27 mouse cellular contexts compared by ENCODE assay signal in the genomic region with DNA sequence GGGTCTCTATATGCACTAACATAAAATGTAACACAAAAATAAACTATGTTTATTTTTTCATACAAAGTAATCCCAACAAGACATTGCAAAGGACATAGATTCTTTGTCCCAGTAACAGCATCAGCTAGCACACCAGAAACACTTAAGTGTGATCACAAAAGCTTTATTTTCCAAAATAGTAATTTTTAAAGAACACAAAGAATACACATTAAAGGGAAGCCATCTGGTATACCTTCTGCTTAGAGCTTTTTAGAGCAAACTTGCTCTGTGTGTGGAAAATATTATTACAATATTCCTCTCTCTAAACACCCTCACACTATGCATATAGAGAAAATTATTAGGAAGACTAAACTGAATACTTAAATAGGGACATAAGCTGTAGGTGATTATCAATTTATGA.
"Had no signal": no experiment of that assay in that cellular context is flagged by ENCODE, and none has a peak within 500 bp of the region (broad histone marks: within the 10 kb centered on the region; RNA-seq: fewer than 3 reads in every experiment).

No protein-coding gene starts in this region.

- H3K4me1 ChIP-seq: heart, embryonic 10.5 days; heart, embryonic 12.5 days; hindbrain, embryonic 10.5 days; hindbrain, embryonic 12.5 days; intestine, embryonic 15.5 days; limb, embryonic 10.5 days; limb, embryonic 12.5 days; liver, embryonic 13.5 days had no signal

- H3K27ac ChIP-seq: gastrocnemius, adult 2 months; heart, embryonic 10.5 days; hindbrain, embryonic 10.5 days; hindbrain, embryonic 12.5 days; hindbrain, embryonic 14.5 days; intestine, embryonic 15.5 days; layer of hippocampus, adult 2 months; limb, embryonic 10.5 days; limb, embryonic 12.5 days; liver, embryonic 13.5 days had no signal

- H3K4me2 ChIP-seq: heart, embryonic 12.5 days; hindbrain, embryonic 12.5 days; hindbrain, embryonic 14.5 days; intestine, embryonic 15.5 days; limb, embryonic 12.5 days; liver, embryonic 11.5 days; liver, embryonic 13.5 days had no signal

- H3K27me3 ChIP-seq: heart, embryonic 12.5 days; hindbrain, embryonic 12.5 days; intestine, embryonic 15.5 days; limb, embryonic 12.5 days; liver, embryonic 13.5 days had no signal

- DNase-seq: gastrocnemius, adult 2 months; gastrocnemius, postnatal 10 days; gastrocnemius, postnatal 25 days; heart, adult 18-20 months; heart, postnatal 10 days; heart, postnatal 4 days; kidney, adult 18-20 months; kidney, adult 8-10 months; kidney, postnatal 10 days; kidney, postnatal 25 days; kidney, postnatal 4 days; liver; liver, embryonic 13.5 days had no signal

- H3K36me3 ChIP-seq: heart, embryonic 10.5 days; heart, embryonic 12.5 days; hindbrain, embryonic 10.5 days; hindbrain, embryonic 12.5 days; intestine, embryonic 15.5 days; limb, embryonic 10.5 days; limb, embryonic 12.5 days; liver, embryonic 13.5 days had no signal

- ATAC-seq: hindbrain, embryonic 16.5 days; inflammation-experienced regulatory T-cells, adult 6 months; intestine, embryonic 15.5 days; intestine, postnatal 0 days had no signal

- H3K4me3 ChIP-seq: gastrocnemius, adult 2 months; heart, embryonic 10.5 days; heart, embryonic 12.5 days; hindbrain, embryonic 10.5 days; hindbrain, embryonic 12.5 days; intestine, embryonic 15.5 days; layer of hippocampus, adult 2 months; left cerebral cortex, adult 2 months; limb, embryonic 10.5 days; limb, embryonic 12.5 days; liver, embryonic 13.5 days had no signal

- H3K9me3 ChIP-seq: heart, embryonic 10.5 days; heart, embryonic 12.5 days; hindbrain, embryonic 10.5 days; hindbrain, embryonic 12.5 days; intestine, embryonic 15.5 days; limb, embryonic 10.5 days; limb, embryonic 12.5 days; liver, embryonic 13.5 days had no signal

- H3K9ac ChIP-seq: heart, embryonic 12.5 days; hindbrain, embryonic 12.5 days; hindbrain, embryonic 14.5 days; intestine, embryonic 15.5 days; limb, embryonic 12.5 days; liver, embryonic 13.5 days had no signal
